In the genomic region with DNA sequence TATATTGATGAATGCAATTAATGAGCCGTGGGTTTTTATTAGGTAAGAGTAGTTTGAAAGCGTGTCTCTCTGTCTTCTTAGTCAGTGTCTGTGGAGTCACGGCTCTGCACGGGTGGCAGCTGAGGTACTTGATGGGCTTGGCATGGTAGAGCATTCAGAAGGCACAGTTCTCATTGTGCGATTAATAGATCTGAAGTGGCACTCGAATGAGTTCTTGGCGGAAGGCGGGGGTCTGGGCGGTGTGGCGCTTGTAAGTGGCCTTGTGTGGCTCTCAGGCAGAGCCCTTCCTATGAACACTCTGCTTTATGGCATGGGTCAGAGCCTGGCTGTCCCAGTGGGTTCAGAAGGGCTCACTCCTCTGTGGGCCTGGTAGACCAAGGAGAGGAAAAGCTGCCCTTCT, we compare ENCODE assay signal across 11 mouse cellular contexts. TPM values are rescaled to one million over a fixed set of nuclear protein-coding genes. Genes with fewer than 3 reads are reported as not detected.
DNase-seq lines count a peak whose midpoint lies in the region; ATAC-seq lines count a peak whose summit lies in the region.
"Had no signal": no experiment of that assay in that cellular context is flagged by ENCODE, and none has a peak within 500 bp of the region (broad histone marks: within the 10 kb centered on the region; RNA-seq: fewer than 3 reads in every experiment).

No protein-coding gene starts in this region.

- no peak overlapping the region for H3K4me3 ChIP-seq in midbrain, embryonic 16.5 days (ENCODE audit: low read depth, low read length)
- H3K4me3 ChIP-seq in midbrain, embryonic 10.5 days: no peak overlapping the region
- H3K4me3 ChIP-seq in hindbrain, embryonic 16.5 days (ENCODE audit: low read length): no peak overlapping the region
- no peak overlapping the region for H3K4me3 ChIP-seq in neural tube, embryonic 14.5 days (ENCODE audit: low read depth, low read length)
- H3K4me3 ChIP-seq: liver, embryonic 13.5 days had no signal

- no peaks in the 10 kb centered on the region for H3K27me3 ChIP-seq in midbrain, embryonic 16.5 days (ENCODE audit: control insufficient read depth, insufficient read depth, low read depth, low read length)
- no peaks in the 10 kb centered on the region for H3K27me3 ChIP-seq in midbrain, embryonic 10.5 days (ENCODE audit: low read depth, poor library complexity, severe bottlenecking)
- H3K27me3 ChIP-seq in hindbrain, embryonic 16.5 days (replicated peaks; ENCODE audit: control insufficient read depth, insufficient read depth, low read length): no peaks in the 10 kb centered on the region
- H3K27me3 ChIP-seq in neural tube, embryonic 14.5 days (ENCODE audit: control insufficient read depth, insufficient read depth, low read length): no peaks in the 10 kb centered on the region
- H3K27me3 ChIP-seq: liver, embryonic 13.5 days had no signal

- no peak for ATAC-seq in midbrain, embryonic 16.5 days
- 0 out of 2 replicates have a peak, but pooled peaks have one; percentile 13 for ATAC-seq in hindbrain, embryonic 16.5 days
- ATAC-seq in neural tube, embryonic 14.5 days (ENCODE audit: low read depth): no peak; the same call in 1 of the 2 replicates

- H3K36me3 ChIP-seq in midbrain, embryonic 16.5 days (ENCODE audit: control insufficient read depth, insufficient read depth, low read length): no peaks in the 10 kb centered on the region
- no peaks in the 10 kb centered on the region for H3K36me3 ChIP-seq in midbrain, embryonic 10.5 days
- no peaks in the 10 kb centered on the region for H3K36me3 ChIP-seq in hindbrain, embryonic 16.5 days (ENCODE audit: control insufficient read depth, insufficient read depth, low read length)
- no peaks in the 10 kb centered on the region for H3K36me3 ChIP-seq in neural tube, embryonic 14.5 days (ENCODE audit: control insufficient read depth, insufficient read depth, low read length)
- H3K36me3 ChIP-seq: liver, embryonic 13.5 days had no signal

- peak; percentile 62 to 71 for DNase-seq in cerebellum, postnatal 10 days
- no peak for DNase-seq in cerebellum, adult 18-20 months
- DNase-seq in midbrain, embryonic 10.5 days (ENCODE audit: low spot score): no peak
- no peak for DNase-seq in T-cell, adult 2 months (ENCODE audit: low spot score)
- no peak for DNase-seq in cerebellum, postnatal 36 days
- DNase-seq: adrenal gland, postnatal 36 days; cerebellum, adult 9-11 months; liver, embryonic 13.5 days had no signal

- 32% methylated on average over 10 of the region's 10 CpGs for WGBS in midbrain, embryonic 16.5 days
- WGBS in midbrain, embryonic 10.5 days: 84% methylated on average over 10 of the region's 10 CpGs
- WGBS in hindbrain, embryonic 16.5 days: 21% methylated on average over 10 of the region's 10 CpGs
- 16% methylated on average over 10 of the region's 10 CpGs for WGBS in neural tube, embryonic 14.5 days

- no peak overlapping the region for H3K27ac ChIP-seq in midbrain, embryonic 16.5 days (ENCODE audit: low read length)
- no peak overlapping the region for H3K27ac ChIP-seq in midbrain, embryonic 10.5 days (replicated peaks)
- no peak overlapping the region for H3K27ac ChIP-seq in hindbrain, embryonic 16.5 days (ENCODE audit: low read depth, low read length)
- H3K27ac ChIP-seq in neural tube, embryonic 14.5 days (ENCODE audit: low read depth, low read length): no peak overlapping the region
- H3K27ac ChIP-seq: liver, embryonic 13.5 days had no signal

- peak overlapping the region; percentile 8; the same call in 1 of the 2 replicates for H3K4me2 ChIP-seq in midbrain, embryonic 16.5 days (ENCODE audit: low read length)
- no peak overlapping the region for H3K4me2 ChIP-seq in hindbrain, embryonic 16.5 days (ENCODE audit: low read length)
- peak overlapping the region; percentile 9; the same call in 1 of the 2 replicates for H3K4me2 ChIP-seq in neural tube, embryonic 14.5 days (ENCODE audit: low read depth, low read length)
- H3K4me2 ChIP-seq: liver, embryonic 13.5 days had no signal

- no peaks in the 10 kb centered on the region for H3K9me3 ChIP-seq in midbrain, embryonic 16.5 days (replicated peaks; ENCODE audit: control insufficient read depth, low read length, poor library complexity, severe bottlenecking)
- H3K9me3 ChIP-seq in midbrain, embryonic 10.5 days (replicated peaks): no peaks in the 10 kb centered on the region
- H3K9me3 ChIP-seq in hindbrain, embryonic 16.5 days (ENCODE audit: control insufficient read depth, low read length): no peaks in the 10 kb centered on the region
- H3K9me3 ChIP-seq in neural tube, embryonic 14.5 days (ENCODE audit: control insufficient read depth, low read length): no peaks in the 10 kb centered on the region
- H3K9me3 ChIP-seq: liver, embryonic 13.5 days had no signal

- H3K4me1 ChIP-seq in midbrain, embryonic 16.5 days (ENCODE audit: control insufficient read depth, insufficient read depth, low read length): peaks cover 67% of the 10 kb centered on the region
- peaks cover 93% of the 10 kb centered on the region for H3K4me1 ChIP-seq in midbrain, embryonic 10.5 days
- peaks cover 60% of the 10 kb centered on the region for H3K4me1 ChIP-seq in hindbrain, embryonic 16.5 days (ENCODE audit: control insufficient read depth, insufficient read depth, low read depth, low read length)
- H3K4me1 ChIP-seq in neural tube, embryonic 14.5 days (ENCODE audit: control insufficient read depth, insufficient read depth, low read length): peaks cover 61% of the 10 kb centered on the region

- no peak overlapping the region for H3K9ac ChIP-seq in midbrain, embryonic 16.5 days (ENCODE audit: low read depth, low read length)
- H3K9ac ChIP-seq in hindbrain, embryonic 16.5 days (ENCODE audit: low read depth, low read length): no peak overlapping the region
- no peak overlapping the region for H3K9ac ChIP-seq in neural tube, embryonic 14.5 days (replicated peaks; ENCODE audit: low read depth, low read length)
- H3K9ac ChIP-seq: liver, embryonic 13.5 days had no signal

RNA-seq across cellular contexts. Expression of a gene that starts 14.1 kb away (rescaled TPM):
- polyA plus RNA-seq in midbrain, embryonic 16.5 days (2015; fragmentation: Nextera tagmentation; extraction: Ambion mirVana): 13.1 and 13.2 TPM in 2 replicates
- 8.9 and 10.8 TPM in 2 replicates for polyA plus RNA-seq in midbrain, embryonic 10.5 days (2016; fragmentation: Nextera tagmentation; extraction: Ambion mirVana)
- 9.6 and 12.5 TPM in 2 replicates for polyA plus RNA-seq in hindbrain, embryonic 16.5 days (2015; fragmentation: Nextera tagmentation; extraction: Ambion mirVana)
- 20.1 and 22.2 TPM in 2 replicates for polyA plus RNA-seq in neural tube, embryonic 14.5 days (2014; fragmentation: Nextera tagmentation; extraction: Ambion mirVana)

Comparison
In these comparisons a context has a peak if more than half of its experiments do, and no peak if none do; other contexts are left out.
1. DNase-seq: peak in cerebellum, postnatal 10 days (2 of 2); none in cerebellum, adult 18-20 months (0 of 2), midbrain, embryonic 10.5 days (single experiment), T-cell, adult 2 months (single experiment) and cerebellum, postnatal 36 days (0 of 2).